Mouse (Mus musculus) erythroblast, embryonic 14.5 days (primary cell): Measurements from ENCODE around the gene Lyst.

ENCODE experiments used
- GATA1 ChIP-seq: IDR thresholded peaks from 2 replicates; pipeline ENCODE4 v1.6.1; 2012; ENCODE audit warnings: low read length, inconsistent platforms, mixed read lengths
- TAL1 ChIP-seq: IDR thresholded peaks from 3 replicates; pipeline ENCODE4 v1.6.1; 2012; ENCODE audit warnings: low read length, inconsistent platforms, mixed read lengths

DNA sequence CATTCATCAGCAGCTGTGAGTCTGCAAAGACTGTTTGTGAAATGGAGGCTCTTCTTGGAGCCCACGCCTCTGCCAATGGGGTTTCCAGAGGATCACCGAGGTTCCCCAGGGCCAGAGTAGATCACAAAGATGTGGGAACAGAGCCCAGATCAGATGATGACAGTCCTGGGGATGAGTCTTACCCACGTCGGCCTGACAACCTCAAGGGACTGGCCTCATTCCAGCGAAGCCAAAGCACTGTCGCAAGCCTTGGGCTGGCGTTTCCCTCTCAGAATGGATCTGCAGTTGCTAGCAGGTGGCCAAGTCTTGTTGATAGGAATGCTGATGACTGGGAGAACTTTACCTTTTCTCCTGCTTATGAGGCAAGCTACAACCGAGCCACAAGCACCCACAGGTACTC is 87.7 kb downstream of the Lyst start:
- TF ChIP-seq GATA1: no peak
- no peak for TF ChIP-seq TAL1
